17 mouse cellular contexts compared by ENCODE assay signal in the genomic region with DNA sequence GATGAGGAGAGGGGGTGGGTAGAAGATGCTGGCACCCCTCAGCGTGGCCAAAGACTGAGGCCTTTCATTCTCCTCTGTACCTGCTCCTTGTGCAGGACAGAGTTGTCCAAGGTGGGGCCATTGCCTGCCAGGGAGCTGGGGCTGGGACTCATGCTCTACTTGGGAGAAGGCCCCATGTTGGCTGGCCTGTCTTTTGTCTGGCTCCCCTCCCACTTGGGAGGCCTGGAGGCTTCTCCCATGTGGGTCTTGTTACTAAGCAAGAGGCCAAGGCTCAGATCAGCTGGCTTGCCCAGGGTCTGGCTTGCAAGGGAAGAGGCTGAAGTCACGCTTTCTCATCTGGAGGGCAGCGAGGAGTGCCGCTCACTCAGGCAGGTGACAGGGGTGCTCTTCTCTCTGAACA. TPM values are rescaled to one million over a fixed set of nuclear protein-coding genes. Genes with fewer than 3 reads are reported as not detected.
DNase-seq lines count a peak whose midpoint lies in the region.
"Had no signal": no experiment of that assay in that cellular context is flagged by ENCODE, and none has a peak within 500 bp of the region (broad histone marks: within the 10 kb centered on the region; RNA-seq: fewer than 3 reads in every experiment).

No protein-coding gene starts in this region.

- peak; percentile 39 to 53 for DNase-seq in cerebellum, postnatal 10 days
- no peak for DNase-seq in cerebellum, adult 11-12 months
- peak; percentile 41 for DNase-seq in adrenal gland, postnatal 25 days
- peak; percentile 66 to 81 for DNase-seq in gastrocnemius, adult 8-10 months (ENCODE audit: low spot score in 2 of 2)
- DNase-seq in skeletal muscle tissue, adult 2 months (ENCODE audit: low read depth, low spot score): peak; percentile 78
- DNase-seq in heart, adult 18-20 months: no peak
- no peak for DNase-seq in thymus, postnatal 25 days
- DNase-seq: cerebellum, adult 2 months; cerebellum, postnatal 36 days; embryo, embryonic 11 days; heart, postnatal 4 days; kidney, postnatal 25 days; layer of hippocampus, adult 9-11 months; lung, embryonic 14.5 days had no signal

RNA-seq across cellular contexts. Expression of a gene that starts 10.8 kb away (rescaled TPM):
- total RNA-seq in adrenal gland, postnatal 25 days (2021): 6.3 and 11.3 TPM in 2 replicates
- total RNA-seq in gastrocnemius, adult 8-10 months (2022): 1 to 10 TPM; 2.3 to 5.2 (median 3.8) TPM
- 10 to 100 TPM; 11.3 to 13.3 TPM for total RNA-seq in heart, adult 18-20 months (2021)

RNA-seq across cellular contexts. Expression of a gene that starts 42.1 kb away (rescaled TPM):
- total RNA-seq in adrenal gland, postnatal 25 days (2021): not detected in 2 replicates
- total RNA-seq in gastrocnemius, adult 8-10 months (2022): not detected
- not detected for total RNA-seq in heart, adult 18-20 months (2021)
- total RNA-seq: heart, adult 8-10 months; heart, postnatal 4 days; left cerebral cortex, adult 18-20 months; monocyte, adult 5-6 weeks had no signal

Comparison
In these comparisons a context has a peak if more than half of its experiments do, and no peak if none do; other contexts are left out.
1. DNase-seq: peak in cerebellum, postnatal 10 days (2 of 2), adrenal gland, postnatal 25 days (single experiment), gastrocnemius, adult 8-10 months (2 of 2) and skeletal muscle tissue, adult 2 months (single experiment); none in cerebellum, adult 11-12 months (single experiment), heart, adult 18-20 months (0 of 2) and thymus, postnatal 25 days (single experiment).